Mouse (Mus musculus) lung, embryonic 16.5 days (tissue): ENCODE data around the gene Stpg1. TPM values are rescaled to one million over a fixed set of nuclear protein-coding genes. Genes with fewer than 3 reads are reported as not detected.
A peak's percentile ranks its signal among the peaks of the same experiment; 100 is the strongest.

ENCODE experiments used
- ATAC-seq: fragments of 200-750 bp; cut with Nextera tagmentation; 2 replicates; pipeline ENCODE4 v1.8.0; 2017; ENCODE audit warnings: low read depth, mild to moderate bottlenecking, moderate library complexity
- H3K27ac ChIP-seq: fragments of 300-500 bp; sonication (generic); 2 replicates; pipeline ENCODE4 v1.5.1; 2014; ENCODE audit warnings: mild to moderate bottlenecking, control low read depth, low read length
- H3K27me3 ChIP-seq: fragments of 300-500 bp; sonication (generic); 2 replicates; pipeline ENCODE4 v1.6.1; 2014; ENCODE audit warnings: low read depth, low read length, mixed read lengths; ENCODE audit not compliant: control insufficient read depth, insufficient read depth
- H3K36me3 ChIP-seq: fragments of 300-500 bp; sonication (generic); 2 replicates; pipeline ENCODE4 v1.6.1; 2014; ENCODE audit warnings: low read length; ENCODE audit not compliant: control insufficient read depth, insufficient read depth
- H3K4me1 ChIP-seq: fragments of 300-500 bp; sonication (generic); replicated peaks from 2 replicates; pipeline ENCODE4 v1.6.1; 2014; ENCODE audit warnings: low read length, mixed read lengths; ENCODE audit not compliant: control insufficient read depth, insufficient read depth
- H3K4me2 ChIP-seq: fragments of 300-500 bp; sonication (generic); 2 replicates; pipeline ENCODE4 v1.6.1; 2014; ENCODE audit warnings: low read depth, low read length, control low read depth
- H3K4me3 ChIP-seq: fragments of 300-500 bp; sonication (generic); 2 replicates; pipeline ENCODE4 v1.5.1; 2014; ENCODE audit warnings: mild to moderate bottlenecking, low read length, control low read depth
- H3K9ac ChIP-seq: fragments of 300-500 bp; sonication (generic); 2 replicates; pipeline ENCODE4 v1.6.1; 2014; ENCODE audit warnings: low read length, control low read depth
- H3K9me3 ChIP-seq: fragments of 300-500 bp; sonication (generic); 2 replicates; pipeline ENCODE4 v1.6.1; 2016; ENCODE audit warnings: low read length; ENCODE audit not compliant: control insufficient read depth
- WGBS: fragments of 180-500 bp; shearing (Covaris S2); extraction: QIAGEN DNeasy Blood & Tissue Kit; methylation state at CpG from one replicate; pipeline ENCODE4 v1.1.7; 2014; 5-methylcytosine and 5-hydroxymethylcytosine counted together
- polyA plus RNA-seq: library from polyadenylated mRNA; unstranded; fragments of >200 nt; fragmentation: Nextera tagmentation; extraction: Ambion mirVana; gene quantifications from 2 replicates; pipeline ENCODE4 v1.2.1, GENCODE M21; 2015

Stpg1 gene
- polyA plus RNA-seq, 1 experiment from 2014 or later, result 0.77 TPM

GRCm38 (mm10) chr4:135507547-135508350 is 13.2 kb downstream of the Stpg1 start:
- WGBS, result 12% methylated on average over 22 of the region's 22 CpGs
- H3K27me3 ChIP-seq, result no peaks in the 10 kb centered on the region
- peak overlapping the region; percentile 37 for H3K9ac ChIP-seq
- peak overlapping the region; percentile 29 for H3K4me3 ChIP-seq
- H3K27ac ChIP-seq, result no peak overlapping the region
- H3K36me3 ChIP-seq, result no peaks in the 10 kb centered on the region
- H3K9me3 ChIP-seq, result no peaks in the 10 kb centered on the region
- peaks cover 5% of the 10 kb centered on the region; the same call in 1 of the 2 replicates for H3K4me1 ChIP-seq
- H3K4me2 ChIP-seq, result peak overlapping the region; percentile 54
- ATAC-seq, result 0 out of 2 replicates have a peak, but pooled peaks have one; percentile 39

- no peaks in the 10 kb centered on the region for H3K36me3 ChIP-seq
- WGBS, result 16% methylated on average over 13 of the region's 13 CpGs
- H3K4me3 ChIP-seq, result no peak overlapping the region
- H3K27ac ChIP-seq, result no peak overlapping the region
- ATAC-seq, result peak; percentile 45
- no peaks in the 10 kb centered on the region for H3K27me3 ChIP-seq
- peak overlapping the region; percentile 20; the same call in 1 of the 2 replicates for H3K4me2 ChIP-seq
- peaks cover 5% of the 10 kb centered on the region; the same call in 1 of the 2 replicates for H3K4me1 ChIP-seq
- H3K9me3 ChIP-seq, result no peaks in the 10 kb centered on the region
- H3K9ac ChIP-seq, result 0 out of 2 replicates have a peak overlapping the region, but pooled peaks have one; percentile 24
Measured at GRCm38 (mm10) chr4:135508419-135509039, 13.9 kb downstream of the Stpg1 start.

- Histone ChIP-seq H3K4me2 (no peak overlapping the region), H3K27me3 (no peaks in the 10 kb centered on the region), H3K9me3 (no peaks in the 10 kb centered on the region), H3K36me3 (no peaks in the 10 kb centered on the region), H3K4me1 (peaks cover 5% of the 10 kb centered on the region; the same call in 1 of the 2 replicates), H3K27ac (no peak overlapping the region), H3K9ac (no peak overlapping the region), H3K4me3 (no peak overlapping the region)
- WGBS, result 55% methylated on average over 12 of the region's 12 CpGs
- ATAC-seq, result no peak
Measured at GRCm38 (mm10) chr4:135509515-135509914, 14.9 kb downstream of the Stpg1 start.

- H3K27me3 ChIP-seq, result no peaks in the 10 kb centered on the region
- no peak overlapping the region for H3K27ac ChIP-seq
- H3K4me2 ChIP-seq, result no peak overlapping the region
- no peak for ATAC-seq
- no peaks in the 10 kb centered on the region for H3K9me3 ChIP-seq
- no peak overlapping the region for H3K9ac ChIP-seq
- H3K36me3 ChIP-seq, result no peaks in the 10 kb centered on the region
- 87% methylated on average over 7 of the region's 7 CpGs for WGBS
- no peak overlapping the region for H3K4me3 ChIP-seq
- no peaks in the 10 kb centered on the region; the same call in 1 of the 2 replicates for H3K4me1 ChIP-seq
Measured at GRCm38 (mm10) chr4:135513865-135514264, 19.3 kb downstream of the Stpg1 start.

- H3K9ac ChIP-seq, result no peak overlapping the region
- no peak overlapping the region for H3K4me2 ChIP-seq
- ATAC-seq, result no peak
- H3K9me3 ChIP-seq, result no peaks in the 10 kb centered on the region
- no peaks in the 10 kb centered on the region; the same call in 1 of the 2 replicates for H3K4me1 ChIP-seq
- H3K36me3 ChIP-seq, result no peaks in the 10 kb centered on the region
- no peak overlapping the region for H3K27ac ChIP-seq
- WGBS, result 50% methylated on average over 14 of the region's 14 CpGs
- H3K4me3 ChIP-seq, result no peak overlapping the region
- no peaks in the 10 kb centered on the region for H3K27me3 ChIP-seq
Measured at GRCm38 (mm10) chr4:135514925-135515324, 20.3 kb downstream of the Stpg1 start.

GRCm38 (mm10) chr4:135516351-135517316 is 22.0 kb downstream of the Stpg1 start:
- Histone ChIP-seq H3K27me3 (no peaks in the 10 kb centered on the region), H3K4me2 (no peak overlapping the region), H3K4me1 (no peaks in the 10 kb centered on the region; the same call in 1 of the 2 replicates), H3K36me3 (no peaks in the 10 kb centered on the region), H3K9me3 (no peaks in the 10 kb centered on the region), H3K4me3 (no peak overlapping the region), H3K9ac (no peak overlapping the region), H3K27ac (peak overlapping the region; percentile 61)
- peak; percentile 75 for ATAC-seq
- WGBS, result 45% methylated on average over 15 of the region's 15 CpGs

- H3K4me2 ChIP-seq, result no peak overlapping the region
- WGBS, result 67% methylated on average over 12 of the region's 12 CpGs
Measured at GRCm38 (mm10) chr4:135518135-135518534, 23.5 kb downstream of the Stpg1 start.

GRCm38 (mm10) chr4:135520421-135520820 is 25.8 kb downstream of the Stpg1 start:
- no peaks in the 10 kb centered on the region for H3K9me3 ChIP-seq
- WGBS, result 64% methylated on average over 9 of the region's 9 CpGs
- H3K4me1 ChIP-seq, result peaks cover 8% of the 10 kb centered on the region
- no peak for ATAC-seq
- H3K4me2 ChIP-seq, result no peak overlapping the region
- H3K36me3 ChIP-seq, result no peaks in the 10 kb centered on the region
- no peak overlapping the region for H3K9ac ChIP-seq
- H3K27ac ChIP-seq, result no peak overlapping the region
- no peaks in the 10 kb centered on the region for H3K27me3 ChIP-seq
- no peak overlapping the region for H3K4me3 ChIP-seq

More at GRCm38 (mm10) chr4:135518135-135518534, 23.5 kb downstream of the Stpg1 start:
- H3K9me3 ChIP-seq, result no peaks in the 10 kb centered on the region
- no peaks in the 10 kb centered on the region for H3K36me3 ChIP-seq
- ATAC-seq, result no peak
- no peak overlapping the region for H3K4me3 ChIP-seq
- H3K9ac ChIP-seq, result no peak overlapping the region
- no peaks in the 10 kb centered on the region; the same call in 1 of the 2 replicates for H3K4me1 ChIP-seq
- no peaks in the 10 kb centered on the region for H3K27me3 ChIP-seq
- no peak overlapping the region for H3K27ac ChIP-seq
